Mouse (Mus musculus) E14TG2a.4 (cell line): ENCODE data around the gene Gm3696.
"Not testable (repeated sequence)": the region's sequence is repeated elsewhere in the genome, so short reads cannot be mapped to it uniquely, and the experiment has no call there.

Source experiments
- CTCF ChIP-seq: conservative IDR thresholded peaks from 2 replicates; pipeline ENCODE4 v1.5.1; 2014; ENCODE audit warnings: low read length
- NANOG ChIP-seq: IDR thresholded peaks from 2 replicates; pipeline ENCODE4 v1.6.1; 2014; ENCODE audit warnings: borderline replicate concordance, low read length, mixed read lengths
- POU5F1 ChIP-seq: IDR thresholded peaks from 2 replicates; pipeline ENCODE4 v1.6.1; 2014; ENCODE audit warnings: low read length, borderline replicate concordance

DNA sequence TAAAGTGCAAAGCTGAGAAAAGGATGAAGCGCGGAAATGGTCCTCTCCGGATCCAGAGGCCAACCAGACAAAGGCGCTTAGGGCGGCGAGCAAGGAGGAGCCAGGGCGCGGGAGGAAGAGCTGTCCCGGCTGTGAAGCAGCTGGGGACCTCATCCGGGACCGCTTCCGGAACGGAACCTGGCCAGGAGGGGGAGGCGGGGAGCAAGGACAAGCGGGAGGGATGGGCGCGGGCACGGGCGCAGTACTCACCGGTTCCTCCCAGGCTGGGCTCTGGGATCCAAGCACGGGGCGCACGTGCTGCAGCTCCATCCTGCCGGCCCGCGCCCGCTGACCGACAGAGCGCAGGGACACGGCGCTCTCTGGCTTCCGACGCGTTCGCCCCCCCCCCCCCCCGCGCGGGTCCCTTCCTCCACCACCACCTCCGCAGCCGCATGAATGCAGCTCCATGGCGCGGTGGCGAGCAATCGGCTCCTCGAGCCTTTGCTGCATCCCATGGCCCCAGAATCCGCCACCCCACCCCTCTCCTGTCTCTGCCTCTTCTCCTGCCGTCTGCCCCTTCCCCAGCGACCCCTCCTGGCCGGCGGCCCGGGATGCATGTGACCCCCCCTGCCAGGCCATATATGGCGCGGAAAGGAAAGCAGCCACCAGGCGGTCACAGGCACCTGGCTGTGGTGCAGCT, 4.8 kb upstream of the Gm3696 start:
- not testable (repeated sequence) for TF ChIP-seq CTCF, NANOG, POU5F1
